Mouse (Mus musculus) mouse trophoblast stem cell (cell line): Measurements from ENCODE around the gene Slc4a4.

ENCODE experiments used
- in situ Hi-C, 2 experiments: fragments of 300-500 bp; cut with MseI, MboI; formaldehyde crosslinking; loops; 2 replicates in 1 of 2; 3 replicates in 1 of 2; pipeline ENCODE4 v1.15.1; 2025

The Slc4a4 gene

GRCm38 (mm10) chr5:88997277-88997676 is 110.7 kb downstream of the Slc4a4 start:
- in situ Hi-C loops, result no loop called here

- in situ Hi-C loops, result no loop called here
Observed at GRCm38 (mm10) chr5:88999793-89000192, 113.2 kb downstream of the Slc4a4 start.

GRCm38 (mm10) chr5:89000598-89000997 is 114.0 kb downstream of the Slc4a4 start:
- in situ Hi-C loops, result no loop called here

GRCm38 (mm10) chr5:89010116-89010515 is 123.5 kb downstream of the Slc4a4 start:
- in situ Hi-C loops, result no loop called here

GRCm38 (mm10) chr5:89012456-89012855 is 125.8 kb downstream of the Slc4a4 start:
- in situ Hi-C loops, result no loop called here

GRCm38 (mm10) chr5:89014782-89015181 is 128.2 kb downstream of the Slc4a4 start:
- in situ Hi-C loops, result no loop called here

- in situ Hi-C loops, result no loop called here
Observed at GRCm38 (mm10) chr5:89015878-89016277, 129.3 kb downstream of the Slc4a4 start.

- in situ Hi-C loops, result no loop called here
Observed at GRCm38 (mm10) chr5:89018537-89018936, 131.9 kb downstream of the Slc4a4 start.

- in situ Hi-C loops, result no loop called here
Observed at GRCm38 (mm10) chr5:89024413-89024812, 137.8 kb downstream of the Slc4a4 start.

GRCm38 (mm10) chr5:89027518-89028085 is 141.0 kb downstream of the Slc4a4 start:
- in situ Hi-C loops, result no loop called here

GRCm38 (mm10) chr5:89032647-89033046 is 146.0 kb downstream of the Slc4a4 start:
- in situ Hi-C loops, result no loop called here

GRCm38 (mm10) chr5:89033256-89033655 is 146.6 kb downstream of the Slc4a4 start:
- in situ Hi-C loops, result no loop called here

- in situ Hi-C loops, result no loop called here
Observed at GRCm38 (mm10) chr5:89036147-89036546, 149.5 kb downstream of the Slc4a4 start.

GRCm38 (mm10) chr5:89040814-89041213 is 154.2 kb downstream of the Slc4a4 start:
- in situ Hi-C loops, result no loop called here

- in situ Hi-C loops, result no loop called here
Observed at GRCm38 (mm10) chr5:89043846-89044245, 157.2 kb downstream of the Slc4a4 start.

- in situ Hi-C loops, result no loop called here
Observed at GRCm38 (mm10) chr5:89044801-89045200, 158.2 kb downstream of the Slc4a4 start.

GRCm38 (mm10) chr5:89051577-89051976 is 165.0 kb downstream of the Slc4a4 start:
- in situ Hi-C loops, result no loop called here

- in situ Hi-C loops, result no loop called here
Observed at GRCm38 (mm10) chr5:89052230-89052629, 165.6 kb downstream of the Slc4a4 start.

GRCm38 (mm10) chr5:89055656-89056055 is 169.0 kb downstream of the Slc4a4 start:
- in situ Hi-C loops, result no loop called here

- in situ Hi-C loops, result no loop called here
Observed at GRCm38 (mm10) chr5:89056370-89056769, 169.8 kb downstream of the Slc4a4 start.

- in situ Hi-C loops, result no loop called here
Observed at GRCm38 (mm10) chr5:89061097-89061496, 174.5 kb downstream of the Slc4a4 start.

GRCm38 (mm10) chr5:89062286-89062685 is 175.7 kb downstream of the Slc4a4 start:
- in situ Hi-C loops, result no loop called here

GRCm38 (mm10) chr5:89067111-89067510 is 180.5 kb downstream of the Slc4a4 start:
- in situ Hi-C loops, result no loop called here

- in situ Hi-C loops, result no loop called here
Observed at GRCm38 (mm10) chr5:89068072-89068471, 181.5 kb downstream of the Slc4a4 start.
